Mouse (Mus musculus): ENCODE results near the gene Itm2c. TPM values are rescaled to one million over a fixed set of nuclear protein-coding genes. Genes with fewer than 3 reads are reported as not detected.

The Itm2c gene
- polyA plus RNA-seq (2016; fragmentation: Nextera tagmentation; extraction: Ambion mirVana), result 126 and 132 TPM in 2 replicates

DNA sequence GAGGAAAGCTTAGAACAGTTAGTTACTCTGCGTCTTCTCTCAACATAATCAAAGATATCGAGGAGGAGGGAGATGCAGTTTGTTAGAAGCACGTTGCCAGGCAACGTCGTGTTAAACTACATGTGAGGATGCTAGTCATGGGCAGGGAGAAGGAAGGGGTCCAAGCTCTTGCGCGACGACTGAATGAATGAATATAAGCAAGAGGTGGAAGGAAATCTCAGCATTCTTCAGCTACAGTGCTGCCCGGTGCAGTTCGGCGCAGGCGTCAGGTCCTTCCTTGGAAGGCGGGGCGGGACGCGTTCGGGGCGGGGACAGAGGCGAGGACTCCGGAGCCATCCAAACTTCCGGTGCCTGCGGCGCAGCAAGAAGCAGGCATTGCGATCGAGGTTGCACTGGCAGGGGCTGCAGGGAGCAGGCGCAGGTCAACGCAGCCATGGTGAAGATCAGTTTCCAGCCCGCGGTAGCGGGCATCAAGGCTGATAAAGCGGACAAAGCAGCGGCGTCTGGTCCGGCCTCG is at the start of gene Itm2c:
Gene Itm2c, plus strand, starts transcription at position 51 of the 517 bp plus-strand sequence.
- 1% methylated on average over 35 of the region's 35 CpGs for WGBS
- Histone ChIP-seq H3K27me3 (ENCODE audit: poor library complexity, severe bottlenecking) (no peaks in the 10 kb centered on the region), H3K4me3 (peak within 1 kb of the TSS; percentile 90), H3K4me1 (peaks cover 51% of the 10 kb centered on the region), H3K9me3 (peaks cover 5% of the 10 kb centered on the region; the same call in 1 of the 2 replicates), H3K36me3 (replicated peaks) (0 out of 2 replicates have a peak, but pooled peaks cover 4% of the 10 kb centered on the region), H3K27ac (peak within 1 kb of the TSS; percentile 95)
- peak; percentile 91 for DNase-seq (ENCODE audit: extremely low spot score, low spot score)

DNA sequence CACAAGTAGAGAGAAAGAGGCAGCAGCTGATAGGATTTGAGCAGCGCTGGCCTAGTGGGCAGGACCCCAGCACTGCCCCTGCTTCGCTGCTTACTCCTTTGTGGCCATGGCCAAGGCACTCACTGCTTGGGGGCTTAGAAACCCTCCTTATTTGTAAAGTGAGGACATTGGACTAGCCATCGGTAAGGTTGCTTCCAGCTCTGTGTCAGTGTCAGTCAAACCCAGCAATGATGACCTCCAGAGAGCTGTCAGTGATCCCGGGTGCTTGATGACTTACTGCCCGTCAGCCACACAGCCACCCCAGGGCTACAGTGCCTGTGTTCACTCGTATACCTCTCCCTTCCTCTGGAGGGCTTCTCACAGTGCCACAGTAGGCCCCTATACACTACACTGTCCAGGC is 49.1 kb upstream of the Itm2c start:
- Histone ChIP-seq H3K9me3 (no peaks in the 10 kb centered on the region), H3K4me3 (no peak overlapping the region), H3K36me3 (replicated peaks) (peaks cover 82% of the 10 kb centered on the region), H3K4me1 (no peaks in the 10 kb centered on the region), H3K27ac (no peak overlapping the region), H3K27me3 (ENCODE audit: poor library complexity, severe bottlenecking) (no peaks in the 10 kb centered on the region)
- no peak for DNase-seq (ENCODE audit: extremely low spot score, low spot score)
- 87% methylated on average over 6 of the region's 6 CpGs for whole genome bisulfite sequencing

DNA sequence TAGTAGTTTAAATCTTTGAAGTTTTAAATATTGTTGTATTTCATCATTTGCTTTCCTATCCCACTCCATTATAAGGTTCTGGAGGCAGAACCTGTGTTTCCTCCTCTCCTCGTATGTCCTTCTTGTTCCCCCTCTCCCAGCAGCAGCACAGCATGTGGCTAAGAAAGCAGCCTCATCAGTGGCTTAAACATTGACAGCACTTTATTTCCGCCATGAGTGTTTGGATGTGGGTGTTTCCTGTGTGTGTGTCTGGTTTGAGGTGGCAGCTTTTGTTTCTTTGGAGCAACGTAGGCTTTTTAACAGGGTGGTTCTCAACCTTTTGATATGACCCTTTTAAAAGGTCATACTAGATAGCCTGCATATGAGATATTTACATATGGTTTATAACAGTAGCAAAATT is 48.6 kb upstream of the Itm2c start:
- H3K36me3 ChIP-seq (replicated peaks), result peaks cover 86% of the 10 kb centered on the region
- no peaks in the 10 kb centered on the region for H3K4me1 ChIP-seq
- H3K4me3 ChIP-seq, result no peak overlapping the region
- no peaks in the 10 kb centered on the region for H3K9me3 ChIP-seq
- 93% methylated on average over 3 of the region's 3 CpGs for WGBS
- H3K27me3 ChIP-seq (ENCODE audit: poor library complexity, severe bottlenecking), result no peaks in the 10 kb centered on the region
- no peak for DNase-seq (ENCODE audit: extremely low spot score, low spot score)
- H3K27ac ChIP-seq, result no peak overlapping the region

DNA sequence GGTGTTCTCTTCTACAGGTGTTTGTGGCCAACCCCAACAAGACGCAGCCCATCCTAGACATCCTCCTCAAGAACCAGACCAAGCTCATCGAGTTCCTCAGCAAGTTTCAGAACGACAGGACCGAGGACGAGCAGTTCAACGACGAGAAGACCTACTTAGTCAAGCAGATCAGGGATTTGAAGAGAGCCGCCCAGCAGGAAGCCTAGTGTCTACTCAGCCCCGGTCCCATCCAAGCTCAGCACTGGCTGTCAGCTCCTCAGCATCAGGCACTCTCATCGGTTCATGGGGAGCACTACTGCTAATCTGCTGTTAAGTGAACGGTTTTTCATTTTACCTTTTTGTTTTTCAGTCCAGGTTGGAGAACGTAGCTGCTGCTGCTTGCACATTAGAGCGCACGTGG is 45.1 kb upstream of the Itm2c start:
- Histone ChIP-seq H3K27me3 (ENCODE audit: poor library complexity, severe bottlenecking) (no peaks in the 10 kb centered on the region), H3K4me3 (no peak overlapping the region), H3K9me3 (no peaks in the 10 kb centered on the region), H3K36me3 (replicated peaks) (peaks cover 76% of the 10 kb centered on the region), H3K4me1 (no peaks in the 10 kb centered on the region), H3K27ac (no peak overlapping the region)
- no peak for DNase-seq (ENCODE audit: extremely low spot score, low spot score)
- 92% methylated on average over 14 of the region's 14 CpGs for WGBS

DNA sequence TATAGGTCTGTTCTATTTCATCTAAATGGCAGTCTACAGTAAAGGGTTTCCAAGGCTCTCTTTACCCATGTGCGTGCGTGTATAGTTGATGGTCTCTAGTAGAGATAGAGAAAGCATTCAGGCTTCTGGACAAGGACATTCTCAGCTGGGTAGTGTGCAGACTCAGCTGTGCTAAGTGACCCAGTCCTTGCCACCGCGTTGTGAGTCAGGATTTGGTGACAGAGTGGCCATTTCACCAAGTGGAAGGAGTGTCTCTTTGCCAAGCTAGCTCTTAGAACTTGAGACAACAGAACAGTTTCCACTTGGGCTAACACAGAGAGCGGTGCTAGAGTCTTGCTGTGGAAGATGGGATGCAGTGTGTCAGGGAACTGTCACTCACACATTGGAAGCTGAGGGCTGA is 43.2 kb upstream of the Itm2c start:
- Histone ChIP-seq H3K27ac (no peak overlapping the region), H3K9me3 (no peaks in the 10 kb centered on the region), H3K27me3 (ENCODE audit: poor library complexity, severe bottlenecking) (no peaks in the 10 kb centered on the region), H3K36me3 (replicated peaks) (peaks cover 61% of the 10 kb centered on the region), H3K4me1 (no peaks in the 10 kb centered on the region), H3K4me3 (no peak overlapping the region)
- no peak for DNase-seq (ENCODE audit: extremely low spot score, low spot score)
- WGBS, result 97% methylated on average over 5 of the region's 5 CpGs

DNA sequence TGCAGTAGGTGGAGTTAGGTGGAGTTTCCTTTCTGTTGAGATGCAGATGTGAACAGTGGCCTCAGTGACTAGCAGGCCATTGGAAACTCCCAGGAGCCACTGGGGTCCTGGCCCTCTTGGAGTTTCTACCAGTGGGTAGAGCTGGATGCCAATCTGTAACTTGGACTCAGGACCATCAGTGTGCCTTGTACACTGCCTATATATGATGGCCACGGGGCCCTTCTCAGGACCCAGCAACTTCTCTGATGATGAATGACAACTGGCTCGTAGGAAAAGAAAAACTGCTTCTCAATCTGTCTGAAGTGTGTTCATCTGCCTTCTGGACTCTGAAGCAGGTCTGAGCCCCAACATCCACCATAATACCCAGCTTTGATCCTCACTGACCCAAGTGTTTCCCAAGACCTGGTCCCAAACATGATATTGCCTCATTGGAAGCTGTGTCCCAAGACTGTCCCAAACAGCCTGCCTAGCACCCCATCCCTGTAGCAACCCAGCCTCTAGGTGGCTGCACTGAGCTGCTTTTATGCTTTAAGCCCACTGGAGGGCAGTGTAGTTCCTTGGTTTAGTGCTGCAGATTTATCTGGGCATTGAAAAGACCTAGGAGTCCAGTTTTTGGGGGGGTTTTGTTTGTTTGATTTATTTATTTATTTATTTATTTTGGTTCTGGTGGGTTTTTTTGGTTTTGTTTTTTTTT is 40.9 kb upstream of the Itm2c start:
- Histone ChIP-seq H3K4me3 (no peak overlapping the region), H3K4me1 (no peaks in the 10 kb centered on the region), H3K27me3 (ENCODE audit: poor library complexity, severe bottlenecking) (no peaks in the 10 kb centered on the region), H3K27ac (no peak overlapping the region), H3K36me3 (replicated peaks) (peaks cover 47% of the 10 kb centered on the region), H3K9me3 (no peaks in the 10 kb centered on the region)
- DNase-seq (ENCODE audit: extremely low spot score, low spot score), result peak; percentile 46
- 84% methylated on average over 2 of the region's 2 CpGs for WGBS

DNA sequence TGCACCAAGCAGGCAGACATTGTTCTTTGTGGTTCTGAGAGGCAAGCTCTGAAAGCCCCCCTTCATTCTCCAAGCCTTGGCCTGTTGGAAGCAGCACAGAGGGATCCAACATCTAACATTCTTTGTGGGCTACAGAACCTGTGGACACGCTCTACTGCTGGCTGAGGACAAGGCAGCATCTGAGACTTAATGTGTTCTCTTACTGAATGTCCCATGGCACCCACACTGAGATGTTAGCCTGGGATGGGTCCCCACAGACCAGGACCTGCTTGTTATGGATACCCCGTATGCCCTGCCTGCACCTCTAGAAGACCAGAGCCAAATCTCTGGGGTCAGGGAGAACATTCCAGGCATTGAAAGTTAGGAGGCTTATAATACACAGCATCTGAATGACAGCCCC is 40.2 kb upstream of the Itm2c start:
- H3K27ac ChIP-seq, result no peak overlapping the region

DNA sequence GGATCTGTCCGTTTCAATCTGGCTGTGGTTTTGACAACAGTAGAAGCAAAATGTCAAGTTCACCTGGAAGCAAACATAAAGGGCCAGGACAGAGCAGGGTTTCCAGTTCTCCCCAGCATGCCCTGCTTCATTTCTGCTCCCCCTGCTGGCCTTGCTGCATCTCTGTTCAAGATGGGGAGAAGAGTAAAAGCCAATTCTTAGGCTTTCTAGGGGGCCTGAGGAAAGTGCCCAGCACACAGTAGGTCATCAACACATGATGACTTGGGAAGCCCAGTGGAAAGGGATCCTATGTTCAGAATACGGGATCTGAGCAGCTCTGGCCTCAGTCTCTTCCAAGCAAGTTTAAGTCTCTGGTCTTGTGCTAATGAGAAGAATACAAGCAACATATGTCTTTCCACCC is 39.6 kb upstream of the Itm2c start:
- Histone ChIP-seq H3K9me3 (no peaks in the 10 kb centered on the region), H3K4me3 (no peak overlapping the region), H3K4me1 (no peaks in the 10 kb centered on the region), H3K36me3 (replicated peaks) (peaks cover 34% of the 10 kb centered on the region), H3K27ac (no peak overlapping the region), H3K27me3 (ENCODE audit: poor library complexity, severe bottlenecking) (no peaks in the 10 kb centered on the region)
- 77% methylated on average over 2 of the region's 2 CpGs for WGBS
- DNase-seq (ENCODE audit: extremely low spot score, low spot score), result no peak

More for the DNA sequence above, 40.2 kb upstream of the Itm2c start:
- Histone ChIP-seq H3K4me3 (no peak overlapping the region), H3K27me3 (ENCODE audit: poor library complexity, severe bottlenecking) (no peaks in the 10 kb centered on the region), H3K9me3 (no peaks in the 10 kb centered on the region), H3K4me1 (no peaks in the 10 kb centered on the region), H3K36me3 (replicated peaks) (peaks cover 40% of the 10 kb centered on the region)
- 89% methylated on average over 2 of the region's 2 CpGs for WGBS
- DNase-seq (ENCODE audit: extremely low spot score, low spot score), result no peak

DNA sequence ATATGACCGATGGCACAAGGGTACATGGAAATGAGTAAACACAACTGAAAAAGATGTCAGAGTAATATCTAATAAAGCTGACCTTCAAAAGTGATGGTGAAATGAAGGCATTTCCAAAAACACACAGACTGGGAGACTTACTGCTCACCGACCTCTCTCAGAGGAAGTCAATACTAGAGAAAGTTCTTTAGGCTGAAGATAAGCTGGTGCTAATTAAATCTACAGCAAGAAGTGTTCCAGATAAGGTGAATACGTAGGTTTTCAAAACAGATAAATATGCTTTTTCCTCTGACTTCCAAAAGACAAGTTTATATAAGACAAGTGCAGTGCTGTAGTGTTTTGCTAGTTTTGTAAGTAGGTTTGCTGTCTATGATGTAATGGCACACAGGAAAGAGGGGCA is 37.8 kb upstream of the Itm2c start:
- WGBS, result 95% methylated on average over 3 of the region's 3 CpGs
- H3K36me3 ChIP-seq (replicated peaks), result peaks cover 18% of the 10 kb centered on the region
- H3K27ac ChIP-seq, result no peak overlapping the region
- DNase-seq (ENCODE audit: extremely low spot score, low spot score), result no peak
- no peak overlapping the region for H3K4me3 ChIP-seq
- H3K27me3 ChIP-seq (ENCODE audit: poor library complexity, severe bottlenecking), result no peaks in the 10 kb centered on the region
- H3K9me3 ChIP-seq, result peaks cover 2% of the 10 kb centered on the region
- H3K4me1 ChIP-seq, result no peaks in the 10 kb centered on the region

DNA sequence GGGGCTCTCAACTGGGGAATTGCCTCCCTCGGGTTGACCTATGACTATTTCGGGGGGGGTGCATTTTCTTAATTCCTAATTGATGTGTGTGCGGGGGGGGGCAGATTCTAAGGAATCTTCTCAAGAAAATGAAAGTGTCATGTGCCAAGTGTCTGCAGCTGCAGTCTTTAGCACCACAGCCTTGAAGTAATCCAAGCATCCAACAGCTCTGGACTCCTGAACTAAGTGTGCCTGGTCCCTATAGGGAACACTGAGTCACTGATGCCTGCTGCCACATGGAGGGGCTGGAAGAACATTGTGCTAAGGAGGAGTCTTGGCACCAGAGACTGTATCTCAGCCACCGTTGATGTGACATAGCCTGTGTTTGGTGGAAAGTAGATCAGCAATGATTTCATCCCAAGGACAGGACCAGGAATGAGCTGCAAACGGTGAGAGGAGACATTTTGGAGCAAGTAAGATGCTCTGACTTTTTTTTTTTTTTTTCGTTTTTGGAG is 36.8 kb upstream of the Itm2c start:
- H3K9me3 ChIP-seq, result peaks cover 11% of the 10 kb centered on the region
- WGBS, result 79% methylated on average over 6 of the region's 6 CpGs
- no peaks in the 10 kb centered on the region for H3K4me1 ChIP-seq
- H3K27me3 ChIP-seq (ENCODE audit: poor library complexity, severe bottlenecking), result no peaks in the 10 kb centered on the region
- H3K27ac ChIP-seq, result no peak overlapping the region
- H3K4me3 ChIP-seq, result no peak overlapping the region
- peaks cover 9% of the 10 kb centered on the region for H3K36me3 ChIP-seq (replicated peaks)
- DNase-seq (ENCODE audit: extremely low spot score, low spot score), result no peak

DNA sequence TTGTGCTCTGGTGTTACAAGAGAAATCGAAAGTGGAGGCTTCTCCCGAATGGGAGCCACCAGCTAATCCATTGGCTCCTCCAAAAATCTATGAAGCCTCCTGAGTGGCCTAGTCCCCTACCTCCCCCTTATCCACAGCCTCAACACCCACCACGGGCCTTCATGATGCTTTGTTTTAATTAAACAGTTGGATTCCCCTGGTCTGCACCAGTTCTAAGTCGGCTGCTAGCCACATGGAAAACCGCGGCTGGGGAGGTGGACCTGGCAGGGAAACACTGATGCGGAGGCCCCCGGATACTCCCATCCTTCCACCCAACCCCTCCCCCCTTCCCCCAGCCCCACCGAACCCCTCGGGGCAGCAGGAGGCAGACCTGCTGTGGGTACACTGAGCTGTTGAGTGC is 29.7 kb upstream of the Itm2c start:
- WGBS, result 83% methylated on average over 10 of the region's 10 CpGs

DNA sequence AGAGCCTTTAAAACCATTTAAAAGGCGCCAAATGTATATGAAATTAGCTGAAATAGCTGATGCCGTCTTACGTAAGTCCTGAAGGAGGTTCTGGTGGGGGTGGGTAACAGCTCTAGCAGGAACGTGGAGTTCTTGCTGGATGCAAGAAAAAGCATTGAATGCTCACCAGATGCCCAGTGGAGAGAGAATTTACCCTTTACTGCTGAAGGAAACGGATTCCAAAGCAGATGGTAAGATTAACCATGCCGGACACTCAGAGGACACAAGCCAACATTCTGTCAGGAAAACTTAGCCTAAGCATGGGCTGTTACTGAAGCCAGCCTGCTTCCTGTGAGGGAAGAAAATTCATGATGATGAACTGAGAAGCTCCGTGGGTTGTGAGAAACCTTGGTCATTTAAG is 24.1 kb upstream of the Itm2c start:
- no peak overlapping the region for H3K27ac ChIP-seq
- no peak overlapping the region for H3K4me3 ChIP-seq
- H3K4me1 ChIP-seq, result no peaks in the 10 kb centered on the region
- no peak for DNase-seq (ENCODE audit: extremely low spot score, low spot score)
- H3K36me3 ChIP-seq (replicated peaks), result no peaks in the 10 kb centered on the region
- H3K27me3 ChIP-seq (ENCODE audit: poor library complexity, severe bottlenecking), result no peaks in the 10 kb centered on the region
- peaks cover 41% of the 10 kb centered on the region for H3K9me3 ChIP-seq
- 89% methylated on average over 7 of the region's 7 CpGs for WGBS

More for the DNA sequence above, 29.7 kb upstream of the Itm2c start:
- H3K4me3 ChIP-seq, result no peak overlapping the region
- H3K27ac ChIP-seq, result no peak overlapping the region
- no peaks in the 10 kb centered on the region for H3K36me3 ChIP-seq (replicated peaks)
- no peaks in the 10 kb centered on the region for H3K27me3 ChIP-seq (ENCODE audit: poor library complexity, severe bottlenecking)
- H3K9me3 ChIP-seq, result peaks cover 32% of the 10 kb centered on the region
- no peaks in the 10 kb centered on the region for H3K4me1 ChIP-seq
- no peak for DNase-seq (ENCODE audit: extremely low spot score, low spot score)

DNA sequence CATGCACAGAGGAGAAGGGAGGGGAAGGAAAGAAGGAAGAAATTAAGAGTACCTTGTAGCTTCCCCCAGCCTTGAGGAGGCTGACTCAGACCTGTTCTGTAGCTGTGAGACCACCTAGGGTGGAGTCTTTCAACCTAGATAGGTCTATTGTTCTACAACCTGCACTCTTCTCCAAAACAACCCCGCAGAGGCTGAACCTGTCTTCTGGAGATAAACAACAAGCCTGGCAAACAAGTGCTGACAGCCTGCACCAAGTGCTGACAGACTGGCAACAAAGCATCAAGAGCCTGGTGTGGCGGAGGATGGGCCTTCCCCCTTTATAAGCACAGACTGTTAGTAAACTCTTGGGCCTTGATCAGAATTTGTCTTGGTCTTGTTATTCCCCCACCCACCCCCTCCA is 23.5 kb upstream of the Itm2c start:
- 74% methylated on average over 2 of the region's 2 CpGs for WGBS
- Histone ChIP-seq H3K9me3 (peaks cover 46% of the 10 kb centered on the region), H3K4me1 (no peaks in the 10 kb centered on the region), H3K36me3 (replicated peaks) (no peaks in the 10 kb centered on the region), H3K27ac (no peak overlapping the region), H3K4me3 (no peak overlapping the region), H3K27me3 (ENCODE audit: poor library complexity, severe bottlenecking) (no peaks in the 10 kb centered on the region)
- DNase-seq (ENCODE audit: extremely low spot score, low spot score), result no peak
